Mouse (Mus musculus): Measurements from ENCODE around the gene 1700034I23Rik.
"Not testable (repeated sequence)": the region's sequence is repeated elsewhere in the genome, so short reads cannot be mapped to it uniquely, and the experiment has no call there.

Gene 1700034I23Rik

DNA sequence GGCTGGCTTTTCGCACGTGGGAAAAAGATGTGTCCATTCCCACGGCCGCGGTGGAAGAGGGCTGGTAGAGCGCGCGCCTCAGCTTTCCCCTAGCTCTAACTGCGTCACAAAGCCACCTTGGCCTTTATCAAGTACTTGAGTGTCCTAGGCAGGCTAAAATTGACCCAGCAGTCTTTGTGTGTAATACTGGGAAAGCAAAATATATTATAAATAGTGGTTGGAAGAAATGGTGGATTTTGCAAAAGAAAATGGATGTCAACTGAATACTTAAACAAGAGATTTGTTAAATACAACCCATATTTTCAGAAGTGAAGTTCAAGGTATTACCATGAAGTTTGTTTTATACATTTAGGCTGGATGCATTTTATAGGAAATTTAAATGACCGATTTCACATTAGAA, at the start of gene 1700034I23Rik:
1700034I23Rik (minus strand) TSS at position 101 of the 400 bp plus-strand sequence.
- not testable (repeated sequence) for DNase-seq

DNA sequence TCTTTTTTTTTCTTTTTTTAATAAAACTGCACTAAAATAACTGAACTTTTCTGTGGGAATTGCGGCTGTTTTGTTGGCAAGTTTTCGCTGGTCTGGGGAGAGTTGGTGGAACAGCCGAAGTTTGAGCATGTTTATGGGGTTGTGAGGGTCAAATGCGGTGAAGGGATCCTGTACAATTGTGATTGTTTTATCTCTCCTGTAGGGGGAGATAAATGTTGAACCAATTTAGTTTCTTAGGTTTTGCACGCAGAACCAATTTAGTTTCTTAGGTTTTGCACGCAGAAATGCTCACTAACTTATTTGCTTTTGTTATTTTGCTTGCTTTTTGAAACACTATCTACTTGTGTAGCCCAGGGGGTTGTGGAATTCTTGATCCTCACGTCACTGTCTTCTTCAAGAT, 49.0 kb upstream of the 1700034I23Rik start:
- peak in 1 of 2 experiments; percentile 15 for DNase-seq

DNA sequence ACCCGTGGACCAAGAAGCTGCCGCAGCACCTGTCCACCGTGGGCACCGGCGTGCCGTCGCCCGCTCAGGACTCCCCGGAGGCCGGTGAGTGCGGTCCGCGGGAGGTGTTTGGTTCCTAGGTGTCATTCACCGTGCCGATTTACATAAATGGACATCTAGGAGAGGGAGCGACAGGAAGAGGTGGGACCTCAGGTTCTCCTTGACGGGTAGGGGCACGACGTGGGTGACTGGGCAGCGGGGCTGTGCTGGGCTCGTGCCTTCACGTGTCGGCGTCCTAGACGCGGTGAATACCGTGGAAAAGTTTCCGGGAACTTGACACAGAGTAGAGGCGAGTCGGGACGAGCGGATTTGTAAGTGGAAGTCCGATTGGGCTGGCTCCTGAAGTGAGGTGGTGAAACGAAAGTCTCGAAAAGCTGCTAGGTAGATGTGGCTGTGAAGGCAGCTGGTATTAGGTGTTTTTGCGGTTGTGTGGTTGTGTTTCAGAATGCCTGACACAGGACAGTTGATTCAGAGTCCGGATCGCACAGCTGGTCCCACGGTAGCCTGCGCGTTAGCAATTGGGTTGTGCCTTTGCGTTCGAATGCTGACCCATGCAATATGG, 48.4 kb upstream of the 1700034I23Rik start:
- peak; percentile 52 to 70 for DNase-seq

DNA sequence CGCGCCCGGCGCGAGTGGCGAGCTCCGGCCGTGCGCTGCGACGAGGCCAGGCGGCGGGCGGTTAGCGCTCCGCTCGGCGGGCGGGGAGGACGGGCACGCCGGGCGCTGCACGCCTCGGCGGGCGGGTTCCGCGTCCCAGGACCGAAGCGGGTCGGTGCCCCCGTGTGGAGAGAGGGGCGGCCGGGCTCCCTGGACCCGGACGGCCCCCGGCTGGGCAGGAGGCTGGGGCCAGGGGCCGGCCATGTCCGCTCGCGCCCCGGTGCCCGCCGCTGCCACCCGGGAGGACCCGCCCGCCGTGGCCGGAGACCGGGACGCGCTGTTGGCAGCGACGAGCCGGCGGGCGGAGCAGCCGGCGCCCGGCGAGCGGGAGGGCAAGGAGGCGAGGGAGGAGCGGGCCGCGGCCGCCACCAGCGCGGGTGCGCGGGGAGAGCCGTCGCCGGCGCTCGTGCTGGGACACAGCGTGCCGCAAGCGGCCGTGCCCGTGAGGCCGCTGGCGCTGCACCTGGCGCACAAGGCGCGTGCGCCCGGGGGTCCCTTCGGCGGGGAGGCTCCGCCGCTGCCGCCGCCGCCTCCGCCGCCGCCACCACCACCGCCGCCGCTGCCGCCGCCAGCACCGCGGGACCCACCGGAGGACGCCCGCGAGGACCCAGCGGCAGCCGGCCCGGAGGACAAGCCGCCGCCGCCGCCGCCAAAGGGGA, 47.7 kb upstream of the 1700034I23Rik start:
- peak; percentile 63 to 81 for DNase-seq

DNA sequence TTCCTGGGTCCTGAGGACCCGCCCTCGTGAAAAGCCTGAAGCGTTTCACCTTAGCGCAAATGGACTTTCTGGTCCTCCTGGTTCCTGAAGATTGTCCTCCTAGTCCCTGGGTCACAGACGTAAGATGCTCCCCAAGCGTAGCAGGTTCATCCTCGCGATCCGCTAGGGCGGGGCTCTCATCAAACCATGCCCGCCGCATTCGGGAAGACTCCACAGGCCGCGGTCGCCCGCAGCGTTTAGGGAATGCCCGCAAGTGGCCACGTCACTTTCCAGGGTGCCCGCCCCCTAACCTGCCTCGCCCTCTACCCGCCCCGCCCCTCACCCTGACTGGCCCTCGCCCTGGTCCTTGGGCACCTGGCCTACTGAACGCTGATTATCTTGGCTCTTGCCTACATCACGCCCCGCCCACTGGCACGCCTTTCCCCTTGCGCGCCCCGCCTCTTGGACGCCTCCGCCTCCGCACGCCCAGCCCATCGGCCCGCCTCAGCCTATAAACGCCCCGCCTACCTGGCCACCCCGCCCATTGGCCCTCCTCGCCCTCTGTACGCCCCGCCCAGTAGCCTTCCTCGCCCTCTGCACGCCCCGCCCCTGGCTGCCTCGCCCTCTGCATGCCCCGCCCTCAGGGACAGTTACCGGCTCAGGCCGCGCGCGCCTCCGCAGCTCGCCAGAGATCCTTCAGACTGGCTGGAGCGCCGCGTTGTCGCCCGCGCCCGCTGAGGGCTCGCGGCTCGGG, 47.0 kb upstream of the 1700034I23Rik start, which contains the start of gene Larp1b:
Larp1b (plus strand) TSS at position 659 of the 733 bp plus-strand sequence.
- DNase-seq = peak; percentile 100

DNA sequence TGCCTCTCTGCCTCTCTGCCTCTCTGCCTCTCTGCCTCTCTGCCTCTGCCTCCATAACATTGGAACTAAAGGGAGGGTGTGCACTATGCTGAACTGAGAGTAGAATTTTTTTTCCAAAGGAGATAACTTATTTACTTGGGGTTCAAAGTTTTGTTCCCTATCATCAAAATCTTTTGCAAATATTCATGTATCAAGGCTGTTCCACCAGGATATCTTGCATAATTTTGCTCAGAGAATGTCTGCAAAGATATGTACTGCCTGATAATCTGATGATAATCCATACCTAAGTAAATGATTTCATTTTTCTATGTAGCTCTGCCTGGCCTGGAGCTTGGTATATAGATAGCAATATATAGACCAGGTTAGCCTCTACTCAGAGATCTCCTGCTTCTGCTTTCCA, 36.7 kb upstream of the 1700034I23Rik start:
- no peak for DNase-seq

DNA sequence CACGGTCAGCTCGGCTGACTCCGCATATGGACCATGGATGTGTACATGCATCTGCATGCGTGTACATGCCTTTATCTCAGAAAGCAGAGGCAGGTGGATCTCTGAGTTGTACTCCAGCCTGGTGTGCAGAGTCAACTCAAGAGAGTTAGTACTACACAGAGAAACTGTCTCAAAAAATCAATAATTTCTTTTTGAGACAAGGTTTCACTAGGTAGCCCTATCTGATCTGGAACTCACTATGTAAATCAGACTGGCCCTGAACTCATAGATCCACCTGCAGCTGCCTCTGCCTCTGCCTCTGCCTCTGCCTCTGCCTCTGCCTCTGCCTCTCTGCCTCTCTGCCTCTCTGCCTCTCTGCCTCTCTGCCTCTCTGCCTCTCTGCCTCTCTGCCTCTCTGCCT, 36.2 kb upstream of the 1700034I23Rik start:
- DNase-seq = no peak

DNA sequence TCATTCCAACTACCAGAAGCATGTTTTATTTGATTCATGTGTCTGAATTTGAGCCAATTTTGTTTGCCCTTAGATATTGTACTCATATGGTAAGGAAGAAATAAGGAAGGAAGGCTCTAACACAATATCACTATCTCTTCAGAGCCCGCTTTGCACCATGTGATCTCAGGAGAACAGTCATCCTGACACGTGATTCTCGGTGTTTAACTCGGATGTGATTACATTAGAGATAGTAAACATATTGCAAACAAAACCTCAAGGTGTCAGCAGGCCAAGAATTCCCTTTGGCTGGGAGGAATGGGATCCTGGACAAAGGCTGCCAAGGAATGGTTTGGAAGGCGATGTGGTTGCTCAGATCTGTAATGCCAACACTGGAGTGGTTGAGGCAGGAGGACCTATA, 35.8 kb upstream of the 1700034I23Rik start:
- DNase-seq = no peak

DNA sequence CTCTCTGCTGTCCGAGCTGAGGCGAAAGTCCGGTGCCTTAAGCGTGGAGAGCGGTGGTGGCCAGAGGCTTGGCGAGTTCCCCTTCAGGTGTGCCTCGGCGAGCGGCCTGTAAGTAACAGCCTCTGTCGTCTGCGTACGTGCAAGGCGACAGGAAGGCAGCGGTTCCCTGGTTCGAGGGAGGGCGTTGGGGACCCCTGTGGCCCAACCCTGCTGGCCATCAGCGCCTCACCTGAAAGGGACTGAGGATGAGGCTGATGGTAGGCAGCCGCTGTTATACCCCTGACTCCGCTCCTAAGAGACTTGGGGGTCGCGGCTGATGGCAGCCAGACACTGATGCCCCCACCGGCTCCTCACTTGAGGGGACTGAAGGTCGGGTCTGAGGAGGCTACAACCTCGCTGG, 8.0 kb downstream of the 1700034I23Rik start:
- peak; percentile 55 to 60 for DNase-seq

DNA sequence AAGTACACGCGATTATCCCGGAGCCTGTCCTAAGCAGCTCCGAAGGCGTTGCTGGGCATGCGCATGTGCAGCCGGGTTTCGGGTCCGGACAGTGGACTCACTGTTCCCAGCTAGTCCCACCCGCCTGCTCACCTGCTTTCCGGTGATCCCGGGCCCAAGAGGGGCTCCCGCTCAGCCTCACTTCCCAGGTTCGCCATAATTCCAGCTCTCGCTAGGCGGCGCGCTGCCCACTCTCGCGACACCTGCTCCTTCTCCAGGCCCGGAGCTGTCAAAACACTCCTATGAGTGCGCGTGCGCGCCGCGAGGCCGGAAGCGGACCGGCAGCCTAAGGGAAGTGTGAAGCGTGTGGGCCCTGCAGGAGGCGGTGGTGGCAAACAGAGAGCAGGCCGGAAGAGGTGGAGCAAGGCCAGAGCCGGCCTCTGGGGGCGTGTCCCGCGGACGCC, 8.5 kb downstream of the 1700034I23Rik start:
- DNase-seq = peak; percentile 98 to 99

DNA sequence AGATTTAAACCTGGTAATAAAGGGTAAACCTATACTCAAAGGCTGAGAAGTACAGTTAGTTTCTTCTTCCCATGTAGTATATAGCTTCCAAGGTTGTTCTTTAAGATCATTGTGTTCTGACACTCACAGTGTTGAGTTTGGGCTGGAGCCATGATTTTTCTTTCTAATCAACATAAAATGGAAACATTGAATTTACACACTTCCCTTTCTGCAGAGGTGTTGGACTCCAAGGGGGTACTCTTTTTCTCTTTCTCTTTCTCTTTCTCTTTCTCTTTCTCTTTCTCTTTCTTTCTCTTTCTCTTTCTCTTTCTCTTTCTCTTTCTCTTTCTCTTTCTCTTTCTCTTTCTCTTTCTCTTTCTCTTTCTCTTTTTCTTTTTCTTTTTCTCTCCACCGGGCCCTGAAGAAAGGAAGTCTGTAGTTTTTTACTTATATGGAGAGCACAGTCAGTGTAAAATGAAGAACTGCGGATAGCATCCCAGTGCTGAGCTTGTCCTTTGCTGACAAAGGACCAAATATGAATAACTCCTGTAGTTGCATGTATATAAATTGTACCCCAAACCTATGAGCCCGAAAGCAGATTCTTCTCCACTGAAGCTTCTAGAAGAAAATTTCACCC, 49.1 kb downstream of the 1700034I23Rik start:
- DNase-seq = not testable (repeated sequence)
